Mouse (Mus musculus) ES-E14 (cell line): ENCODE results near the gene Slc24a4. TPM values are rescaled to one million over a fixed set of nuclear protein-coding genes. Genes with fewer than 3 reads are reported as not detected.

Experiments used
- DNase-seq: peaks from one replicate; pipeline ENCODE4 v3.0.0-alpha.2; 2013; ENCODE audit warnings: low read depth, low spot score
- H3K27ac ChIP-seq: 2 replicates; pipeline ENCODE4 v1.5.1; 2012; ENCODE audit warnings: low read depth, mild to moderate bottlenecking, low read length, moderate library complexity, mixed read lengths; ENCODE audit not compliant: poor library complexity, insufficient read depth, severe bottlenecking
- H3K36me3 ChIP-seq: 2 replicates; pipeline ENCODE4 v1.6.1; 2012; ENCODE audit warnings: mild to moderate bottlenecking, low read length, moderate library complexity, mixed read lengths; ENCODE audit not compliant: control insufficient read depth, poor library complexity, insufficient read depth, severe bottlenecking
- H3K4me1 ChIP-seq, 2 experiments: fragments of 150-350 bp in 1 of 2; sonication (generic) in 1 of 2; 2 replicates each; pipeline ENCODE4 v1.6.1; 2012; ENCODE audit warnings: low read length in 2 of 2, mild to moderate bottlenecking in 1 of 2, mixed read lengths in 1 of 2; ENCODE audit not compliant: control insufficient read depth in 2 of 2, insufficient read depth in 2 of 2, poor library complexity in 1 of 2
- H3K4me3 ChIP-seq, 2 experiments: fragments of 150-350 bp in 1 of 2; sonication (generic) in 1 of 2; 2 replicates each; pipeline ENCODE4 v1.5.1; 2012; ENCODE audit warnings: low read length in 2 of 2, low read depth in 1 of 2, mild to moderate bottlenecking in 1 of 2, mixed read lengths in 1 of 2; ENCODE audit not compliant: insufficient read depth in 1 of 2, poor library complexity in 1 of 2, severe bottlenecking in 1 of 2
- H3K9ac ChIP-seq: 2 replicates; pipeline ENCODE4 v1.6.1; 2012; ENCODE audit warnings: low read depth, mild to moderate bottlenecking, low read length, mixed read lengths; ENCODE audit not compliant: poor library complexity, insufficient read depth, severe bottlenecking
- H3K9me3 ChIP-seq: fragments of 150-350 bp; sonication (generic); 2 replicates; pipeline ENCODE4 v1.6.1; 2012; ENCODE audit warnings: low read depth, mild to moderate bottlenecking, low read length; ENCODE audit not compliant: control insufficient read depth, insufficient read depth
- CHD2 ChIP-seq: IDR thresholded peaks from 2 replicates; pipeline ENCODE4 v1.6.1; 2014; ENCODE audit warnings: mild to moderate bottlenecking, low read depth, low read length, inconsistent platforms
- HCFC1 ChIP-seq: IDR thresholded peaks from 2 replicates; pipeline ENCODE4 v1.6.1; 2012; ENCODE audit warnings: low read length, inconsistent platforms, borderline replicate concordance; ENCODE audit not compliant: insufficient read depth
- MAFK ChIP-seq: IDR thresholded peaks from 2 replicates; pipeline ENCODE4 v1.6.1; 2014; ENCODE audit warnings: mild to moderate bottlenecking, low read depth, low read length, inconsistent platforms; ENCODE audit not compliant: insufficient read depth
- ZC3H11A ChIP-seq: IDR thresholded peaks from 2 replicates; pipeline ENCODE4 v1.6.1; 2012; ENCODE audit warnings: low read depth, mild to moderate bottlenecking, inconsistent platforms, low read length, borderline replicate concordance
- ZNF384 ChIP-seq: IDR thresholded peaks from 2 replicates; pipeline ENCODE4 v1.6.1; 2012; ENCODE audit warnings: low read depth, low read length, inconsistent platforms
- in situ Hi-C, 2 experiments: fragments of 600-800 bp; cut with MboI; formaldehyde crosslinking; loops; one replicate each; pipeline ENCODE4 v1.15.1; 2025; ENCODE audit warnings: low sequenced_read_pairs in 2 of 2, inconsistent platforms in 1 of 2; ENCODE audit not compliant: unreplicated experiment in 2 of 2
- total RNA-seq: library from RNA; depleted of rRNA; stranded (reverse); fragments of 300-350 nt; gene quantifications from 2 replicates; pipeline ENCODE4 v1.2.3, GENCODE M21; 2012

The Slc24a4 gene
- total RNA-seq, 1 experiment = 0.27 TPM

DNA sequence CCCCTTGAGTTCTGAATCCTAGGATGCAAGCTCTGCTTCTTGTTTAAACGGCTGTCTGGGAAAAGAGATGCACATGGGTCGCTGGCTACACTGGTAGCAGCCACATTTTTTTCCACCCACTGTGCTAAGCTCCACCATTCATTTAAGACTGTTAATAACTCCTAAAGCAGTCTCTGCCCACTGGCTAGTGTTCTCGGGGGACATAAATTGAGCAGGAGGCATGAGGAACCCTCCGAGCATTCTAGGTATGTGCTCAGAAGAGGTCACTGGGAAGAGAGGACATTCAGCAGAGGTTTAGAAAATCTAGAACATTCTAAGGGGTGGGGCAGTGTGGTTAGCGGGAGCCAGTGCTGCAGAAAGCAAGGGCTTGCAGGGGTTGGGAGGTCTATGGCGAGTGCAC lies 156.8 kb downstream of the Slc24a4 start:
- in situ Hi-C loops = no loop called here
- Histone ChIP-seq H3K9me3 (peaks cover 4% of the 10 kb centered on the region), H3K4me1 (no peaks in the 10 kb centered on the region), H3K4me3 (no peak overlapping the region), H3K27ac (no peak overlapping the region), H3K9ac (no peak overlapping the region), H3K36me3 (no peaks in the 10 kb centered on the region)
- no peak for DNase-seq
- no peak for TF ChIP-seq HCFC1

GRCm38 (mm10) chr12:102285779-102286178 lies 157.2 kb downstream of the Slc24a4 start:
- DNase-seq = no peak
- no peaks in the 10 kb centered on the region for H3K36me3 ChIP-seq
- no peak overlapping the region for H3K4me3 ChIP-seq
- H3K27ac ChIP-seq = no peak overlapping the region
- H3K9me3 ChIP-seq = peaks cover 4% of the 10 kb centered on the region
- in situ Hi-C loops = no loop called here
- TF ChIP-seq ZC3H11A (no peak), ZNF384 (no peak), CHD2 (no peak), HCFC1 (no peak), MAFK (no peak)
- no peaks in the 10 kb centered on the region for H3K4me1 ChIP-seq
- no peak overlapping the region for H3K9ac ChIP-seq

- H3K4me1 ChIP-seq = no peaks in the 10 kb centered on the region
- no peak overlapping the region for H3K27ac ChIP-seq
- TF ChIP-seq ZC3H11A = no peak
- TF ChIP-seq HCFC1 = no peak
- no peak for TF ChIP-seq CHD2
- no peak for TF ChIP-seq ZNF384
- no peak for TF ChIP-seq MAFK
- no peak overlapping the region for H3K9ac ChIP-seq
- no peak for DNase-seq
- no peak overlapping the region for H3K4me3 ChIP-seq
- H3K36me3 ChIP-seq = no peaks in the 10 kb centered on the region
- in situ Hi-C loops = no loop called here
- H3K9me3 ChIP-seq = peaks cover 4% of the 10 kb centered on the region
Observed at GRCm38 (mm10) chr12:102286681-102287414, 158.3 kb downstream of the Slc24a4 start.

- TF ChIP-seq CHD2 (no peak), ZC3H11A (no peak), MAFK (no peak), HCFC1 (no peak), ZNF384 (no peak)
- Histone ChIP-seq H3K9me3 (no peaks in the 10 kb centered on the region), H3K4me1 (no peaks in the 10 kb centered on the region), H3K27ac (no peak overlapping the region), H3K9ac (no peak overlapping the region), H3K36me3 (no peaks in the 10 kb centered on the region), H3K4me3 (no peak overlapping the region)
- in situ Hi-C loops = no loop called here
- no peak for DNase-seq
Observed at GRCm38 (mm10) chr12:102287904-102288602, 159.5 kb downstream of the Slc24a4 start.
